Mouse (Mus musculus): ENCODE measurements around the gene Nos3.

- TF ChIP-seq CTCF (IDR thresholded peaks at IDR 0.05; ENCODE audit: low read depth): no peak
- TF ChIP-seq EP300 (IDR thresholded peaks at IDR 0.05; ENCODE audit: low read depth): no peak
Observed at GRCm38 (mm10) chr5:24351278-24351677, 13.3 kb upstream of the Nos3 start, which contains the start of gene Kcnh2.
